Mouse (Mus musculus): ENCODE measurements around the gene Taf10.

DNA sequence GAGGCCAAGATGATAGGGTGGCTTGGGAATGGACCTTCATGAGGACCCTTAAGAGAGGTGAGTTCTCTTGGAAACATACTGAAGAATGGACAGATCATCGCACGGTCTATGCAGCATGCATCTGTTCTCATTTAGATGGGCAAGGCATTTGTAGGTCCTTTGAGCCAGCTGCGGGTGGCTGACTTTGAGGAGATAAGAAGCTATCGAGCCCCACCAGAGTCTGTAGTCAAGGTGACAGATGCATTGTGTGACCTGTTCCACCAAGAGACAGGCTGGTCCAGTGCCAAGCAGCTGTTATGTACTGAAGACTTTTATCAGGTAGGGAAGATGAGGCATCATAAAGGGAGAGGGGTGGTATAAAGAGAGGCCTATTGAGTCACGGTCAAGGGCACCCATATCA is 35.4 kb downstream of the Taf10 start:
- no peak for TF ChIP-seq FLI1 (IDR thresholded peaks at IDR 0.05; ENCODE audit: low read length)
- TF ChIP-seq GATA1 (IDR thresholded peaks at IDR 0.05; ENCODE audit: borderline replicate concordance, low read length), result no peak

Data from megakaryocyte, embryonic 14.5 days (primary cell).